Mouse (Mus musculus) urinary bladder, postnatal 14 days (tissue): ENCODE data around the gene Nckap5.

Experiments used
- DNase-seq: peaks from one replicate; pipeline ENCODE4 v3.0.0; 2021; ENCODE audit warnings: low spot score

Nckap5 gene

DNA sequence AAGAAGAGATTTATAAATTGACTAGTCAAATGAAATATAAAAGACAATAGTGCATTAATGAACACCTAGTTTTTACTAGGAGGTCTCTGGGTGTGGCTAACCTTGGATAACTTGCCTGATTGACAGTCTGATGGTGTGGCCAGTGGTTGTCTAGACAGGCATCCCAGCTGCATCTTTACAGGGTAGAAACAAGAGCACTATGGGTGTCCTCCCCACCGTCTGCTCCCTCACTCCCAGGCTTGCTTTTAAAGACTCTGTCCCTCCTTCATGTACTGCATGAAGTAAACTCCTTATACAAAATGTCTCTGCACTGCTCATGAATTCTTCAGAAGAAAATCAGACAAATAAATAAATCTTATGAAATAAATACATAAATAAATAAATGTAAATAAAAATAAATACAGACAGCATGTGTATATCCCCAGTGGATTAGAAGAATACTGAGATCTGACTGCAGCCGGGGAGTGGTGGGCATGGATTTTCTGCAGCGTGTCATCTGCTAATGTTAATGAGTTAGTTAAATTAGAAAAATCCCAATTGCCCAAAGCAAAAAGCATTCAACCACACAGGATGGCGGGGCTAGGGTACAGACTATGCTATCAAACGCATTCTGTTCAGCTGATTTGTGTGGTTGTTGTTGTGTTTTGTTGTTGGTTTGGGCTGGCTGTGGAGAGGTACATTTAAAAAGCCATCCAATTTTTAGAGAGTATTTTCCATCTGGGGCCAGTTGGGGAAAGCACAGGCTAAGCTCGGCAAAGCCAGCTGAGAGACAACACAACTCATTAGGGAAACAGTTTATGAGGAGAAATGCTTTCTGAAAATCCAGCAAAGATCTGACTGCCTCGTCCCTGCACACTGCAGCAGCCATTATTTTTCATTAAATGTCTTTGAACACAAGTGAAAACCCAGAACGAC lies 130.3 kb downstream of the Nckap5 start:
- DNase-seq: no peak

DNA sequence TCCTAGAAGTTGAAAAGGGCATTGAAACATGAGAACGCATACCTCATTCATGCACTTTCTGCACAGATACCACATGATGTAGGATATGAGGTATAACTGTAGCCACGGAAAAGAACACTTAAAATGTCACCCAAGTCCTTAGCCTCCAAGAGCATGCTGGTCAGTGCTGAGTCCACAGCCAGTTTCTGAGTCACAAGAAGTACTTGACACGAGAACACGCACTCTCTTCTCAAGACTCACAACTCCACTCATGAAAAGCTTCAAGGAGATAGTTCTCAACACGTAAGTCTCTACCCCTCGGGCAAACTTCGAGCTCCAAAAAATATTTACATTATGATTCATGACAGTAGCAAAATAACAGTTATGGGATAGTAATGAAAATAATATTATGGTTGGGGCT lies 137.0 kb downstream of the Nckap5 start:
- DNase-seq: no peak

DNA sequence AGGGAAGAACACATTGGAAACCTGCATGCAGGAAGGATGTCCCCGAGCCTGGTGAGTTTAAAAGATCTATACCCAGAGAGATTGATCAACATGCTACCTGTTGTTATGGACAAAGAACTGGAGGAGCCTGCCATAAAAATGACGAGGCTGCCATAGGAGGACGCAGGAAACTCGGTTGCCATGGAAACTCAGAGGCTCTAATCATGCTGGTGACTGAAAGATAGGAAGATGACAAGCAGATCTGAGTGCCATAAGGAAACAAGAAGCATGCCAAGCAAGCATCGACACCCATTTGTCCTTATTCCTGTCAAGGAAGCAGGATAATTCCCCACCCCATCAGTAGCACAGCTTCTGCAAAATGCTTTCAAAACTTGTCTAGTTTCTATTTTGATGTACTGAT lies 142.0 kb downstream of the Nckap5 start:
- DNase-seq: no peak

DNA sequence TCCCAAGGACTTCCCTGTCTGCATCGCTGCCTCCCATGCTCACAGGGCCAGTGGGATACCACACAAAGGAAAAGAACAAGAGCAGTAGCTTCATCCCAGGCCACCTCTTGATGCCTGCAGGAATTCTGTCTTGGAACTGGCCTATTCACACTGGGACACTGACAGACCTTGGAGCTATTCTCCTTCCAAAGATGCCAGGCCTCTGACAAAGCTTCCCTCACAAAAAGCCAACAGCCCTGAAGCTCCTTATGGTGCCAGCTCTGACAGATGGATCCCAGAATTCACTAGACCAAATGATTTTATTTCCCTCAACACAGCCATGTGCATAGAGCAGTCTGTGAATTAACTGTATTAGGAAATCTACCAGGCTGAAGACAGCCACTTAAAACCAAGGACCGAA lies 143.9 kb downstream of the Nckap5 start:
- no peak for DNase-seq

DNA sequence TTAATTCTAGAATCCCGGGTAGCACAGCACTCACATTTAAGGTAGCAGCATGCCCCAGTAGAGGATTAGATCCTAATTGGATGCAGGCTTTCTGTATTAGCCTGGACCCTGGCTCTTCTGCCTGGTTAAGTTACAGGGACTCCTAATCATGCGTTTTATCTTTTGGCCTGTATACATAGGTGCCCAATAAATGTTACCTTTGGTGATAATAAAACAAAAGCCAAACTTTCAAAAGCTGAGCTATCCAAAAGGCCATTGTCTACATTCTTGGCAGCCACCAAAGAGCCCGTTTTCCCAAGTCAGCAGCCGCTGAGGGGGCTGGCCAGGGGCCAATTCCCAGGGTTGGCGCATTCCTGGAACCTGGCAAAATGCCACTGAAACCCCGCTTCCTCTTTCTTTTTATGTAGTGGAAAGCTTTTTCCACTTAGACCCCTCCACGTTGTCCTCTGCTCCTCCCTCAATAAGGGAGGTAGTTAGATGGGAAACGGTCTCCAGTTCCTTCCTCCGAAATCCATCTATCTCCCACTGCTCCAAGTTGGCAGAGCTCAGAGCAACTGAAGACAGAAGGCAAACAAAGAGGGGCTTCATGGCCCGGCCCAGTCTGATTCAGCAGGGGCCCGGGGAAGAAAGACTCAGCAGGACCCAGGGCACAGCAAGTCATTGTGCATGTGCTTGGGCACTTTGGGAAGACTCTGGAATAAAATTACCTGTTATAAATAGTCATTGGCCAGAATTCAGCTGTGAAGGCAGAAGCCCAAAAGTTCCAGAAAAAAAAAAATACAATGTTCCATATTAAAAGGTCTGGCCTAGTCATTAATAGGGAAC lies 146.8 kb downstream of the Nckap5 start:
- peak; percentile 22 for DNase-seq

DNA sequence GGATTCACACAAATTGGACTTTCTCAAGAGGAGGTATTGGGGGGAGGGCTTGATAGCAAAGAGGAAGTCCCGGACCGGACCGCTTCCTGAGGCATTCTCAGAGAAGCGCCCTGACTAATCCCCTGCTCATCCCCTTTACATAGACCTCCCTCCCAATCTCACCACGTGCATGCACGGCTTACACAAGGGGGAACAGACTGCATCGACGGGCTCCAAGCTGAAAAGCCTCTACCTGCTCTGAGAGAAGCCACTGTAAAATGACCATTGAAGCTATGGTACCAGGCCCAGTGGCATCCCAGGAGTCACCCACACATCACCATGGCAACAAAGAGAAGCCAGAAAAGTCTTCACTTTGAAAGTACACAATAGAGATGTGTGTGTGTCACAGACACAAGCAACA lies 148.8 kb downstream of the Nckap5 start:
- no peak for DNase-seq

DNA sequence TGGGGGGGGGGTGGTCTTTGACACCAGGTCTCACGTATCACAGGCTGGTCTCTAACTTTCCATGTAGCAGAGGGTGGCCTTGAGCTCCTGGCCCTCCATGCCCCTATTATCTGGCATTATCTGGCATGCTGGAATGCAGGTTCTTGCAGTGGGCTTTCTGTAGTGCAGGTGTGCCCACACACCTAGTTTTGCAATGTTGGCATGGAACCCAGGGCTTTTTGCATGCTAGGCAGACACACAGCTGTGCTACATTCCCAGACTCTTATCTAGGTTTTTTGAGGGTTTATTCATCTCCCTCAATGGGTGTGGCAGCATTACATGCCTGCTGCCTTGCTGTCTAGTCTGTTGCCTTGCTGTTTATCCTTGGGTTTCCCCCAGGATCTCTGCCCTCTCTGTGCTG lies 151.3 kb downstream of the Nckap5 start:
- DNase-seq: no peak

DNA sequence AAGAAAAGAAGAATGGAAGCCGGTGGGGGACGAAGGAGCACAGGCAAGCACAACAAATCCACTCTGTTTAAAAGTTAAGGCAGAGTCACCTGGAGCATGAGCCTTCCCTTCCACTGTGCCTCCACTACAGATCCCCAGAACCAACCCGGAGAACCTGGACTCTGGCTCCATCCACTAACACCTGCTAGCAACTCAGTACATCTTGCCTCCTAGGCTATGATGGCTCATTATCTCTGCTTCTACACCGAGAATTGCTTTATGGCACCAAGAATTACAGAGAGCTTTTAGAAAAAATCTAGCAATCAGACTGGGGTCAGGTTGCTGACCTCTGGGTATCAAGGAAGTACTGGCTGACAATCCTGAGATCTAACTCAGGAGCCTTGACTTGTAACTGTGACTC lies 153.3 kb downstream of the Nckap5 start:
- DNase-seq: no peak

DNA sequence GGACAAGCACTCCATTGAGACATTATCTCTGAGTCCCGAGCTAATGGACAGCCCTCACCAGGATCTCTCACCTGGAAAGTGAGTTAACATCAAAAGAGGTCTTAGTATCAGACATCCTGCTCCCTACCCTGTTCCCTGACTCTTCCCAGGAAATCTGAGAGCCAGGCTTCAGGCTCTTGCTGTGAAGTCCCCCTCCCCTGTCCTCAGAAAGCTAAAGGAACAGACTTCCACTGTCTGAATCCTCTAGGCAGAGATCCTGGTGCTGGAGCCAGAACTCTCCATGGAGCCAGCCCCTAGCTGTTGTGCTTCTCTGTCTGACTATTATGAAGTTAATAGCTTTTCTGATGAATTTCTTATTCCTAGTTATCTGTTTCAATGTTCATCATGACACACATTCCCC lies 153.8 kb downstream of the Nckap5 start:
- DNase-seq: no peak

DNA sequence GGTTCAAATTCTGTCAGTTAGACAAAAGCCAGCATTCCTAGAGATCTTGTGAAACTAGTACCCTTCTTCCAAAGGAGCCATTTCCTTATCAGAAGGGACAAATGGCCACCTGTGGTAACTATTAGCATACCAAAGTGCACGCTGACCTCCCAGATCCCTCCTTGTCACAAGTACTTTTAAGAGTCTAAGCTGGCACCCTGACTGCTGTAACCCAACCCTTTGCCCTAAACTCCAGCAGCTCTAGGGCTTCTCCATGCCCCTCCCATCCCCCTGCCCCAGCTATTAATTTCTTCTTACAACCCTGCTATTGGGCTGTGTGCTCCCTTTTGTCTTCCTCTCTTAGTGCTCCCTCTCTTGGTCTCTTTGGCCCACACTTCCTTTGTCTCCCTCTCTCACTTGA lies 155.5 kb downstream of the Nckap5 start:
- DNase-seq: no peak

DNA sequence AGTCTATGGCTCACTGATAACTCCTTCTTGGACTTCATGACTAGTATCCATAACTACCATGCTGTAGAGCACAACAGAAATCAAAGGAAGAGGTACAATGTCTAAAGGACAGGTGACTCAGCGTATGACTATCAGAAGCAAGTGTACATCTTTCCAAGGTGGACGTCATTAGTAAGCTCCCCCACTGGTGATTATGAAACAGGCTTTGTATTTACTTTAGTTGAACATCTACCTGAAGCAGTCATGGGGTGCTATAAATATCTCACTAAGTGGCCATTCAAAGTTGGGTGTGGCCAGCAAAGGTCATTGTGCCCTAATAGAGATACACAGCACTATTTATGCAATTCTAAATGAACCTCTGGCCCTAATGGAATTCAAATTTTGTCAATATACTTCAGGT lies 157.4 kb downstream of the Nckap5 start:
- DNase-seq: no peak

DNA sequence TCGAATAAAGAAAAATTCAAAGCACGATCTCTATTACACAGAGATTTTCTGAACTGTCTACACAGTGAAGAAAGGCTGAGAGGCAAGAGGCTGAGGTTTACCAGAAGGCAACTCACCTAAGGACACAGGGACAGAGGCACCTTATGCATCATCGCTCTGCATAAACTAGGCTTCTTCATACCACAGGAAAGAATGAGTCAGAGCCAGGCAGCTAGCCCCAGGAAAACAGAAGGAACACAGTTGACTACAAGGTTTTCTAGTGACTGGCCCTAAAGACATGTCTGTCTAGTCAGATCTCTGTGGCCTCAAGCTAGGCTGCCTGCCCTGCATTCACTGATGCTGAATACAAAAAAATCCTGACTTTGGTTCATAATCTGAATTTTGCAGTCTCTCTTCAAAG lies 160.1 kb downstream of the Nckap5 start:
- DNase-seq: no peak

DNA sequence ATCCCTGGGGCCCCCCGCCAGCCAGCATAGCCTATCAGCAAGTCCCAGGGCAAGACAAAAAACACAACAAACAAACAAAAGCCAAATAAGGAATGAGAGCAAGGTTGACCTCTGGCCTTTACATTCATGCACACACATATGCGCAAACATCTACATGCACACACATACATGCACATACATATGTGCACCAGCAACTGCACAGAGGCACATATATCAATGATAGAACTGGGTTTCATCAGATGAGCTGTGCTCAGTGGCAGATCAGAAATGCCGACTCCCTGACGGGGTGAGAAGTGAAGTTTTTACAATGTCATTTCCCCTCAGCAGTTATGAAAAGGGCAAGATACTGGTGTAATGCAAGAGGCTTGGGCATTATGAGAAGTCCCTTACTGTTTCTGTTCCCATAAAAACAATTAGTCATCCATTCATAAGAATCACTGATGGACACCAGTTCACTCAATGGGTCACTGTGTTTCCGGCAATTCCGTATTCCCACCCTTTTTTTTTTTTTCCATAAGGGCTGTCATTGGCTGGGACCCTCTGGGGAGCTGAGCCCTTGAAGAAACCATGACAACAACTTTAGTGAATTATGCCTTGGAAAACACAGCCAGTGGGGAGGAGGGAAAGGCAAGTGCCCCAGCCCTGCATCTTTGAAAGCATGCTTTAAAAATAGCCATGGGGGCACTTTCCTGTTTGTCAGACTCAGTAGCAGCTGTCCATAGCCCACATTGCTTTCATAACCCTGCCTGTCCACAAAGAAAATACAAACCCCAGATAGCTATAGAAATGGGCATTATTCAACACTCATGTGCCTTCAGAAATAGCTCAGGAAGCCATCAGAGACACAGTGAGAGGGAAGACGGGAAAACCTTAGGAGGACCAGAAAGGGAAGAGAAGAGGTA lies 170.2 kb downstream of the Nckap5 start:
- DNase-seq: no peak

DNA sequence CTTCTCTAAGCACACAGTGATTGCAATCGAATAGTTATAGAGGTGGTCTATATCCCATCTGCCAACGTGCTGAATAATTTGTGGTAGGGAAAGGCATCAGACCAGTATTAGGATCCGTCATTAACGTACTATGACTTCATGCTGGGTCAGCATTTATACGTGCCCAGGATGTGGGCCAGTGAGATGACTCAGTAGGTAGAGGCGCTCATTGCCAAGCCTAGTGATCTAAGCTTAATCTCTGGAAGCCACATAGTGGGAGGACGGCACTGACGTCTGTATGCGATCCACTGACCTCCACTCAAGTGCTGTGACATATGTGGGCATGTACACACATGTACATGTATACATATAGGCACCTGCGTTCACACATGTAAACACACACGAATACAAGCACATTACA lies 171.9 kb downstream of the Nckap5 start:
- no peak for DNase-seq

DNA sequence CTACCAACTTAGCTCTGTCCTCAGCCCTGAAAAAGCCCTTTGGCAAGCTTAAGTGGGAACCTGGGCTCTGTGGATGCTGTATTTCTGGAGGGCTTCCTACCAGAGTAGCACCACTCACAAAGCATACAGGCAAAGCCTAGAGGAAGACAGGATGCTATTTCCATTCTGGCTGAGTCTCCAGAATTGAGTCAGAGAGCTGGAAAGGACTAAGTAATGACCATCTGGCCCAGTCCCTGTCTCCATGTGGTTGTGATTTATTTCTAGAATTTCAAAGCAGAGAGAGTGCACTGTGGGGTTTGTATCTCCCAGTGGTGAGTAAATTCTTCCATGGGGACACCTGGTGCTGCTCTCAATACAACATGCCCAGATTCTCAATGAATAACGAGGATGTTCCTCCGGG lies 174.4 kb downstream of the Nckap5 start:
- peak; percentile 8 for DNase-seq

DNA sequence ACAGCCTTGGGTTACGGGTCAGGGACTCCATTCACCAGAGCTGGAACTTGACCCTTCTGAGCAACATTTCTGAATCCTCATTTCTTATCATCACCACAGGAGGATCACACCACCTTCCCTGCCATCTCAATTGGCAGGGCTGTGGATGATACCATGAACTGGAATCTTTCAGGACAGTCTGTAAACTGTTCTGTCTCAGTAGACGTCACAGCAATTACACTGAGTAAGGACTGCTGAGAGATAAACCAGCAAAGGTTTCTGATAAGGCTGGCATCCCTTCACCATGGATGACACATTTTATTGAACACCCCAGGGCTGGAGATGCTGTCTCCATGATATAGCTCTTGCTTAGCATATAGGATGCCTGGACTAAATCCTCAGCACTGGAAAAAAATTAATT lies 178.5 kb downstream of the Nckap5 start:
- DNase-seq: no peak

DNA sequence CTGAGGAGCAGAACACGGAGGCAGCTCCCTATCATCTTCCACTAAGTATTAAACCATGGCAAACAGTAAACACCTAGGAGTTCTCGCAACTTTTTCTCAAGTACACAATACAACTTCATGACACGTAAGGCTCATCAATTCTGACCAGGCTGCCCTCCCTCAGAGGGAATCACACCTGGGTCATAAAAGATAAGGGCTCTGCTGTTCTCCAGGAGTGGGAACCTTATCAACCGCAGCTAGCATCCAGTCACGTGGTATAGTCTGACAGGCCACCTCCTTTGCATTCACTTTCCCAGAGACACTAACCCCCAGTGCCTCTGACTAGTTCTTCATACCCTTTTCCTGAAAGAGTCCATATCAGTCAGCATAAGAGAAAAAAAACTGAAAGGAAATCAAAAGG lies 179.8 kb downstream of the Nckap5 start:
- no peak for DNase-seq

DNA sequence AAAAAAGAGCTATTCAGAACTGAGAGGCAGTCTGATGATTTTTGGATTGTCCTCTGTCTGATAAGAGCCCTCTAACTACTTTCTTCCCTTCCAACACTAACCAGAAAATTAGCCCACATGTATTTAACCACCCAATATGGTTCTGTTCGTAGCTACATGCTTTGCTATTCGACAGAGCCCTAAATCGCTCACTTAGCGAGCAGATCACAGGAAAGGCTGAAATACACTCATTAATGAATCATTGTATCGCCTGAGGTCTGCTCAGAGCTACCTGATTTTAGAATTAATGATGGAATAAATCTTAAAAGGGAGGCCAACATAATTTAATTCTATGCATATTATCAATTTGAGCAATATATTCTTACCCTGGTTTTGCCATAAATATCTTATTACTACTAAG lies 187.8 kb downstream of the Nckap5 start:
- no peak for DNase-seq

DNA sequence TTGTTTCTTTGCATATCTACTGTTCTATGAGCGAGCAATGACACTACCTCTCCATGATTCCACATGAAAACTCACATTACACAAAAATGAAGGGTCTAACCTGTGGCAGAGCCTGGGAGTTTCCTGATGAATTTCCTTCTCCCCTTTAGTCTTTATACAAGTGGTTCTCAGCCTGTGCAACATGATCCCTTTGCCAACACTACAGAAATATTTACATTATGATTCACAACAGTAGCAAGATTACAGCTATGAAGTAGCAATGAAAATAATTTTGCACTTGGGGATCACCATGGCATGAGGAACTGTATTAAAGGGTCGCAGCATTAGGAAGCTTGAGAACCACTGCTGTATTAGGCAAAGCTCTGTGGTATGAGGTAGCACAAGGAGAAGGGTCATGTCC lies 191.1 kb downstream of the Nckap5 start:
- no peak for DNase-seq

DNA sequence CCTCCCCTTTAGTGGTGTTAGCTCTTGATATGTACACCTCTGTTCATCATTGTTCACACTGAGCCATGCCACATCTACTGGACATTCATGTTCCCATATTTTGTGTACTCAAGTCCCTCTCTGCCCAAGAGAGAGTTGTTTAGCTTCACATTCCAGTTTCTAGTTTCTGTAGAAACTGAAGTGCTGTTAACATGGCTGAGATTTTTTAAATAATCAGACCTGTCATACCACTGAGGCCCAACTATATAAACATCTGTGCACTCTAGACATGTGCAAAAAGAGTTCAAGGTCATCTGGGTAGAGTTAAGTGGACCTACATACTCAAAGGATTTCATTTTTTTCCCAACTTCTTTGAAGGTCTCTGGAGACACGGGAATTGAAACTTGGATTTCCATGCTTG lies 193.1 kb downstream of the Nckap5 start:
- no peak for DNase-seq

DNA sequence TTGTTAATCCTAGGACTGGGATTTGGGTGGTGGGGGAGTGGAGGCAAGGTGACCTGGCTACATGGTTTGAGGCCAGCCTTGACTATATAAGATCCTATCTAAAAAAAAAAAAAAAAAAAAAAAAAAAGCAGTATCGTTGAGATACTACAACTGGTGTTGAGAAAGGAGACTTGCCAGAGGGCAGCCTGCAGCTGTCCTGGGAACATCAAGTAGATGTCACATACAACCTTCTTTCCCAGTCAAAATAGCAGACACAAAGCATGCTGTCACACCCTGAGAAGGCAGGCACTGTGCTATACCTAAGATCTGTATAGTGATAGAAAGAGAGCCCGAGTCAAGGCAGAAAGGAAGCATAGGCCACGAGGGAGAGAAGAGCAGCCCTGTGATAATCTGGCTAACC lies 204.4 kb downstream of the Nckap5 start:
- no peak for DNase-seq

DNA sequence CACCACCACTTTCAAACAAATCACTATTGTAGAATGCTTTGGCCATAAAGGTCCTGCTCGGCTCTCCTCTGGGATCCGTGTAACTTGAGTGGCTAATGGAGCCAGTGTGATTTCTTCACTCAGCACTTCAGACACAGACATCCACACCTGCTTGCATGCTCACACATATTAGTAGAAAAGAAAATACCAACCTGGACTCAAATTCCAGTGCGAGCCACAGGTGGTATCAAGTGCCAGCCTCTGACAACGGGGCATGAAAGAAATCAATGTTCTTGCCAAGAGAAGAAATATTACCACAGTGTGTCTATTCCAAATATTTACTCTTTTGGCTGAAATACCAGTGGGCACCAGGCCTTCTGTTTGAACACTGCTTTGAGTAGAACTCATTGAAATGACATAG lies 208.6 kb downstream of the Nckap5 start:
- DNase-seq: no peak
